Mouse (Mus musculus) stomach, postnatal 0 days (tissue): ENCODE measurements at regions not wholly inside any gene's neighbourhood (a gene's known extent, or its start where the extent isn't known, plus 50 kb on each side); places are given as distances from the start of the nearest gene placed in this dataset.

Experiments used
- CTCF ChIP-seq: IDR thresholded peaks from 2 replicates; pipeline ENCODE4 v1.5.1; 2016; ENCODE audit warnings: antibody characterized with exemption, low read depth, mild to moderate bottlenecking, moderate library complexity
- EP300 ChIP-seq: optimal IDR thresholded peaks from 2 replicates; pipeline ENCODE3; 2016; ENCODE audit warnings: antibody characterized with exemption

- TF ChIP-seq EP300 (no peak), CTCF (no peak)
Observed at GRCm38 (mm10) chr1:141281513-141281912, 1035.6 kb downstream of the Kcnt2 start.
